21 mouse cellular contexts compared by ENCODE assay signal in genomic region chr5:104539331-104539730, GRCm38 (mm10).
"Had no signal": no experiment of that assay in that cellular context is flagged by ENCODE, and none has a peak within 500 bp of the region (broad histone marks: within the 10 kb centered on the region; RNA-seq: fewer than 3 reads in every experiment).

No protein-coding gene starts in this region.

- H3K27me3 ChIP-seq: lung, embryonic 15.5 days; midbrain, embryonic 12.5 days; neural tube, embryonic 13.5 days; neural tube, embryonic 15.5 days had no signal

- DNase-seq: lung, adult 2 months; lung, postnatal 14 days; lung, postnatal 36 days; midbrain, embryonic 14.5 days; retina, postnatal 1 day; right cerebral cortex, adult 18-20 months; right cerebral cortex, postnatal 25 days; right cerebral cortex, postnatal 4 days; spleen, adult 18-20 months; thymus, adult 18-20 months; thymus, postnatal 14 days; thymus, postnatal 36 days had no signal

- H3K4me3 ChIP-seq: lung, embryonic 15.5 days; midbrain, embryonic 10.5 days; midbrain, embryonic 12.5 days; myocyte; neural tube, embryonic 13.5 days; neural tube, embryonic 15.5 days had no signal

- H3K27ac ChIP-seq: lung, embryonic 15.5 days; macrophage; midbrain, embryonic 10.5 days; midbrain, embryonic 12.5 days; neural tube, embryonic 13.5 days; neural tube, embryonic 15.5 days had no signal

- H3K9me3 ChIP-seq: lung, embryonic 15.5 days; midbrain, embryonic 12.5 days; neural tube, embryonic 15.5 days had no signal

- H3K9ac ChIP-seq: lung, embryonic 15.5 days; midbrain, embryonic 12.5 days; neural tube, embryonic 13.5 days; neural tube, embryonic 15.5 days had no signal

- H3K4me2 ChIP-seq: lung, embryonic 15.5 days; midbrain, embryonic 12.5 days; neural tube, embryonic 13.5 days; neural tube, embryonic 15.5 days had no signal

- H3K4me1 ChIP-seq: lung, embryonic 15.5 days; midbrain, embryonic 10.5 days; midbrain, embryonic 12.5 days; neural tube, embryonic 13.5 days; neural tube, embryonic 15.5 days had no signal

- ATAC-seq: lung, postnatal 0 days; midbrain, embryonic 16.5 days had no signal
